Comparison of ENCODE assay signal across 8 mouse cellular contexts in the genomic region with DNA sequence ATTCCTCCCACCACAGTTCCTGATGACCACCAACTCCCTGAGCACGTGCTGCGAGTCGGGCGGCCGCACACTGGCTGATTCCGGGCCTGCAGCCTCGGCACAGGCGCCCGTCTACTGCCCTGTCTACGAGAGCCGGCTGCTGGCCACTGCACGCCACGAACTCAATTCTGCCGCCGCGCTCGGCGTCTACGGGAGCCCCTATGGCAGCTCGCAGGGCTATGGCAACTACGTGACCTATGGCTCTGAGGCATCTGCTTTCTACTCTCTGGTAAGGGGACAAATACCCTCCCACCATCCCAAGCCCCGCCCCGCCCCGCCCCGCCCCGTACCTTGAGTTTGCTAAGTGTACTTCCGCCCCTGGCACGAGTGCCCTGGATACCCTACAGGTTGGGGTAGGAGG. TPM values are rescaled to one million over a fixed set of nuclear protein-coding genes. Genes with fewer than 3 reads are reported as not detected.
A peak's percentile ranks its signal among the peaks of the same experiment; 100 is the strongest.
DNase-seq lines count a peak whose midpoint lies in the region; ATAC-seq and TF ChIP-seq lines count a peak whose summit lies in the region.

No protein-coding gene starts in this region.

- no peaks in the 10 kb centered on the region for H3K36me3 ChIP-seq in heart, adult 2 months (ENCODE audit: control insufficient read depth, insufficient read depth, low read length)
- H3K36me3 ChIP-seq in forebrain, embryonic 11.5 days (ENCODE audit: control insufficient read depth, insufficient read depth, low read length), result no peaks in the 10 kb centered on the region
- no peaks in the 10 kb centered on the region for H3K36me3 ChIP-seq in kidney, postnatal 0 days (ENCODE audit: insufficient read depth, low read length)

- no peaks in the 10 kb centered on the region for H3K79me2 ChIP-seq in heart, adult 2 months (replicated peaks; ENCODE audit: control insufficient read depth, insufficient read depth, low read length)

- TF ChIP-seq CTCF in heart, adult 2 months (IDR thresholded peaks at IDR 0.05), result no peak
- TF ChIP-seq CTCF in kidney, postnatal 0 days (IDR thresholded peaks at IDR 0.05; ENCODE audit: low read depth), result no peak

- no peak overlapping the region for H3K9ac ChIP-seq in heart, adult 2 months (ENCODE audit: low read depth, low read length)
- no peak overlapping the region for H3K9ac ChIP-seq in forebrain, embryonic 11.5 days (ENCODE audit: low read length)
- H3K9ac ChIP-seq in kidney, postnatal 0 days (ENCODE audit: low read depth, low read length), result no peak overlapping the region

- intact Hi-C loops in heart, adult 2 months (cut with DNase I), result no loop called here
- intact Hi-C loops in heart, postnatal 14 days (cut with DNase I), result loop anchor here (5.0 kb wide), 1 partner anchor 103 kb away; no protein-coding TSS in a partner anchor

- H3K4me2 ChIP-seq in forebrain, embryonic 11.5 days (ENCODE audit: low read depth, low read length, severe bottlenecking), result peak overlapping the region; percentile 26
- peak overlapping the region; percentile 41 for H3K4me2 ChIP-seq in kidney, postnatal 0 days (ENCODE audit: low read length)

- no peaks in the 10 kb centered on the region for H3K9me3 ChIP-seq in forebrain, embryonic 11.5 days (ENCODE audit: control insufficient read depth, low read length)
- H3K9me3 ChIP-seq in kidney, postnatal 0 days (replicated peaks; ENCODE audit: low read length), result no peaks in the 10 kb centered on the region

- peak overlapping the region; percentile 87 for H3K27ac ChIP-seq in heart, adult 2 months
- H3K27ac ChIP-seq in forebrain, embryonic 11.5 days (ENCODE audit: low read depth, low read length), result no peak overlapping the region
- no peak overlapping the region for H3K27ac ChIP-seq in kidney, postnatal 0 days

- no peak for TF ChIP-seq POLR2A in heart, adult 2 months (IDR thresholded peaks at IDR 0.05; ENCODE audit: insufficient read depth, low read depth, low read length)

- H3K4me1 ChIP-seq in heart, adult 2 months (ENCODE audit: control insufficient read depth, insufficient read depth, low read length), result no peaks in the 10 kb centered on the region
- peaks cover 15% of the 10 kb centered on the region; the same call in 1 of the 2 replicates for H3K4me1 ChIP-seq in forebrain, embryonic 11.5 days (replicated peaks; ENCODE audit: control insufficient read depth, insufficient read depth, low read length)
- peaks cover 16% of the 10 kb centered on the region for H3K4me1 ChIP-seq in kidney, postnatal 0 days (replicated peaks; ENCODE audit: insufficient read depth, low read length)

- no peak overlapping the region for H3K4me3 ChIP-seq in heart, adult 2 months
- 0 out of 2 replicates have a peak overlapping the region, but pooled peaks have one; percentile 1 for H3K4me3 ChIP-seq in forebrain, embryonic 11.5 days (ENCODE audit: low read depth, low read length)
- no peak overlapping the region for H3K4me3 ChIP-seq in kidney, postnatal 0 days (replicated peaks; ENCODE audit: low read depth, low read length)

- no peak for DNase-seq in heart, adult 2 months
- DNase-seq in heart, postnatal 14 days, result no peak
- DNase-seq in forebrain, embryonic 11.5 days (ENCODE audit: low spot score), result peak; percentile 74
- no peak for DNase-seq in kidney, postnatal 0 days (ENCODE audit: low spot score)
- peak; percentile 64 for DNase-seq in neural tube, embryonic 10.5 days (ENCODE audit: extremely low spot score, low spot score)
- DNase-seq in urinary bladder, postnatal 10 days (ENCODE audit: low spot score), result no peak
- DNase-seq in lung, postnatal 14 days, result no peak

- peaks cover 6% of the 10 kb centered on the region for H3K27me3 ChIP-seq in heart, adult 2 months (ENCODE audit: control insufficient read depth, insufficient read depth, low read length)
- peaks cover 99% of the 10 kb centered on the region for H3K27me3 ChIP-seq in forebrain, embryonic 11.5 days (ENCODE audit: control insufficient read depth, insufficient read depth, low read length)
- H3K27me3 ChIP-seq in kidney, postnatal 0 days (ENCODE audit: insufficient read depth, low read length), result peaks cover 93% of the 10 kb centered on the region

- WGBS in heart, adult 2 months, result 5% methylated on average over 28 of the region's 28 CpGs
- WGBS in forebrain, embryonic 11.5 days, result under 1% methylated on average over 28 of the region's 28 CpGs
- WGBS in kidney, postnatal 0 days, result 2% methylated on average over 28 of the region's 28 CpGs

- peak; percentile 44; the same call in 1 of the 2 replicates for ATAC-seq in forebrain, embryonic 11.5 days (replicated peaks; ENCODE audit: low FRiP score)
- peak; percentile 40 for ATAC-seq in kidney, postnatal 0 days (replicated peaks; ENCODE audit: low FRiP score, low read depth)
- no peak for ATAC-seq in megakaryocyte progenitor cell, adult 5-6 weeks (replicated peaks; ENCODE audit: poor library complexity)

- TF ChIP-seq EP300 in heart, adult 2 months (IDR thresholded peaks at IDR 0.05; ENCODE audit: insufficient read depth, low read depth, low read length), result no peak

RNA-seq across cellular contexts. Expression of a gene that starts 5.2 kb away (rescaled TPM):
- total RNA-seq in heart, adult 2 months (2021), result 10 to 100 TPM; 26.5 to 30.9 TPM
- 15.6 and 19.8 TPM in 2 replicates for polyA plus RNA-seq in heart, adult 2 months (2012; rRNA removed)
- total RNA-seq in heart, postnatal 14 days (2021), result 10 to 100 TPM; 24.5 to 27.7 TPM
- 1.2 and 1.8 TPM in 2 replicates for polyA plus RNA-seq in forebrain, embryonic 11.5 days (2014; fragmentation: Nextera tagmentation; extraction: Ambion mirVana)
- 0.18 and 0.20 TPM in 2 replicates for polyA plus RNA-seq in kidney, postnatal 0 days (2015; fragmentation: Nextera tagmentation; extraction: Ambion mirVana)
- total RNA-seq in megakaryocyte progenitor cell, adult 5-6 weeks (2015), result not detected in 2 replicates
- total RNA-seq in megakaryocyte progenitor cell, adult 5-6 weeks (2017), result not detected in 2 replicates

Comparison
In these comparisons a context has a peak if more than half of its experiments do, and no peak if none do; other contexts are left out.
1. DNase-seq: peak in forebrain, embryonic 11.5 days (single experiment) and neural tube, embryonic 10.5 days (single experiment); none in heart, adult 2 months (0 of 2), heart, postnatal 14 days (0 of 2), kidney, postnatal 0 days (single experiment), urinary bladder, postnatal 10 days (single experiment) and lung, postnatal 14 days (single experiment).
2. RNA of a gene that starts 5.2 kb away (total RNA-seq): 26.5 to 30.9 TPM in heart, adult 2 months and 24.5 to 27.7 TPM in heart, postnatal 14 days; not detected in megakaryocyte progenitor cell, adult 5-6 weeks; every median in the first group is over 10 times any median in the second.